Mouse (Mus musculus): ENCODE data around the gene Atp10b. TPM values are rescaled to one million over a fixed set of nuclear protein-coding genes. Genes with fewer than 3 reads are reported as not detected.

Atp10b gene
- polyA plus RNA-seq, 1 experiment from 2014 or later, result 2.1 TPM

DNA sequence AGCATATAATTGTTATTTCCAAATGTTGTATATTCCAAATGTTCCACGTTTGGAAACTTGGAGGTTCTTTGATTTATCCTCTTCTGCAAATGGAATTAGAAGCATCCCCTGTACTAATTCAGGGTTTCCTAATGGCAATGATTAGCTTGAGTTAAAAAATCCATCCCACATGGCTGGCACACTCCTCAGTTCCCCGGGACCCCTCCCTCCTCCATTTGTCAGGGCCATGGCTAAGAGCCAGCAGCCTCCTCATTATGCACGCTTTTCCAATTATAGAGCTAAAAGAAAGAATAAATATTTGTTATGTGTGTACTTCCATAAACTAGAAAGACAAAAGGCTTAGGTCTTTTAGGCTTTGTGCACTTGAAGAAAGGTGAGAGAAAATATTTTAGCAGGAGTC is 53.9 kb downstream of the Atp10b start:
- Histone ChIP-seq H3K4me1 (replicated peaks; ENCODE audit: control insufficient read depth, insufficient read depth) (no peaks in the 10 kb centered on the region), H3K4me3 (ENCODE audit: low read depth, low read length) (no peak overlapping the region), H3K27me3 (ENCODE audit: control insufficient read depth, insufficient read depth, low read length) (no peaks in the 10 kb centered on the region), H3K9ac (ENCODE audit: low read length) (no peak overlapping the region), H3K4me2 (replicated peaks; ENCODE audit: low read depth) (no peak overlapping the region), H3K36me3 (ENCODE audit: control insufficient read depth, insufficient read depth, low read length) (no peaks in the 10 kb centered on the region), H3K9me3 (ENCODE audit: control insufficient read depth, low read length) (no peaks in the 10 kb centered on the region), H3K27ac (replicated peaks) (no peak overlapping the region)
- ATAC-seq (ENCODE audit: low FRiP score, low TSS enrichment) (no peak), DNase-seq (ENCODE audit: low spot score) (no peak)
- TF ChIP-seq EP300 (optimal IDR thresholded peaks at IDR 0.05), result no peak
- no peak for TF ChIP-seq CTCF (IDR thresholded peaks at IDR 0.05; ENCODE audit: low read depth)
- 59% methylated on average over 3 of the region's 3 CpGs for WGBS

DNA sequence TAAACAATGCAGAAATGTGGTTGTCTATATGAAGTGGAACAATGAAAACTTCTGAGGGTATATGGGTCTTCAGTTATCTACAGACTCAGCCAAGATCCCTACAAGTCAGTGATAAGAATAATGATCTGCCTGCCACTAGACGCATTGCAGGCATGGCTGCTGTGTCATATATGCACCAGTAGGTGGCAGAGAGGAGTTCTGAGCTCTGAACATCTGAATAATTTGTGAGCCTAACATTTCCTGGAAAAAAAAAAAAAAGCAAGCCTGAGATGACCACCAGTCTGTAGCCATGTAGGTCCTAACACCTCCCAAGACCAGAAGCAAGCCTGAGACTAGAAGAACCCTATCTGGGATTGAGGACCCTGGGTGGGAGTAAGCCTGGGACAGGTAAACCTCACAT is 63.5 kb downstream of the Atp10b start:
- TF ChIP-seq CTCF (IDR thresholded peaks at IDR 0.05; ENCODE audit: low read depth), result peak; percentile 71
- no peak for TF ChIP-seq EP300 (optimal IDR thresholded peaks at IDR 0.05)
- DNase-seq (ENCODE audit: low spot score), result no peak
- WGBS, result 19% methylated on average over 1 of the region's 1 CpGs

DNA sequence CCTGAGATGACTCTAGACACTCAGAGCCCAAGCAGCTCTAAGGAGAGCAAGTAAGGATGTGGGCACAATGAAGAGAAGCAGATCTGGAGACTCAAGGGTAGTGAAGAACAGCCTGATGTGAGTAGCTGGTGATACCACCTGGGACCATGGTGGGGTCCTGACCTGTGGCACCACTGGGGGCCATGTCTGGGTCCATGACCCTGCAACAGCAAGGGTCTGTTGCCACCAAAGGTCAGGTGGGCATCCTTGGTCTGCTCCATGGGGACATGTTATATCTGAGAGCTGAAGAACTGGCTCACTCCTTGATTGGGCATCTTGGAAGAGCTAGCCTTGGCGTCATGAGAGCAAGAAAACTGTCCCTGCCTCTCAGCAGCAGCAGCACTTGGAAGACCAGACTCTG is 64.1 kb downstream of the Atp10b start:
- DNase-seq (ENCODE audit: low spot score) (no peak), ATAC-seq (ENCODE audit: low FRiP score, low TSS enrichment) (no peak)
- 80% methylated on average over 1 of the region's 1 CpGs for WGBS

More for the DNA sequence above, 63.5 kb downstream of the Atp10b start:
- Histone ChIP-seq H3K4me1 (replicated peaks; ENCODE audit: control insufficient read depth, insufficient read depth) (no peaks in the 10 kb centered on the region), H3K36me3 (ENCODE audit: control insufficient read depth, insufficient read depth, low read length) (no peaks in the 10 kb centered on the region), H3K9ac (ENCODE audit: low read length) (no peak overlapping the region), H3K4me2 (replicated peaks; ENCODE audit: low read depth) (no peak overlapping the region), H3K9me3 (ENCODE audit: control insufficient read depth, low read length) (no peaks in the 10 kb centered on the region), H3K27me3 (ENCODE audit: control insufficient read depth, insufficient read depth, low read length) (no peaks in the 10 kb centered on the region), H3K27ac (replicated peaks) (no peak overlapping the region), H3K4me3 (ENCODE audit: low read depth, low read length) (no peak overlapping the region)
- ATAC-seq (ENCODE audit: low FRiP score, low TSS enrichment), result no peak

DNA sequence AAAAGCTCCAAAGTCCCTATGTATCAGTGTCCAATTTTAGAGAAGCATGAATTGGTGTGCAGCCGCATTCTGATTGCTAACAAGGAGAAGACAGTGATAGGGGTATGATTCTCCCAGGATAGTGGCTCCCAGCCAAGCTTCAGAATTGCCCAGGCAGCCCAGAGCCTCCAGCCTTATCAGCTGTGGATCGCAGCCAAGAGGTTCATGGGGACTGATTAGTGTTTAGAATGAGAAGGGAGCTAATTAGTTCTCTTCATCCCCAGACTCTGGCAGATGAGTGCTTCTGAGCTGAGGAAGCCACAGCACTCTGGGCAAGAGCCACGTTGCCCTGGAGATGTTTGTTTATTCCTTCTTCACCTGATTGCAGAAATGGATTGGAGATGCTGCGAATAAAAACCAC is 67.3 kb downstream of the Atp10b start:
- DNase-seq (ENCODE audit: low spot score), result no peak
- no peak overlapping the region for H3K4me3 ChIP-seq (ENCODE audit: low read depth, low read length)
- no peaks in the 10 kb centered on the region for H3K9me3 ChIP-seq (ENCODE audit: control insufficient read depth, low read length)
- ATAC-seq (ENCODE audit: low FRiP score, low TSS enrichment), result 0 out of 2 replicates have a peak, but pooled peaks have one; percentile 26
- no peaks in the 10 kb centered on the region for H3K27me3 ChIP-seq (ENCODE audit: control insufficient read depth, insufficient read depth, low read length)
- H3K36me3 ChIP-seq (ENCODE audit: control insufficient read depth, insufficient read depth, low read length), result no peaks in the 10 kb centered on the region
- no peak for TF ChIP-seq CTCF (IDR thresholded peaks at IDR 0.05; ENCODE audit: low read depth)
- no peak for TF ChIP-seq EP300 (optimal IDR thresholded peaks at IDR 0.05)
- no peaks in the 10 kb centered on the region for H3K4me1 ChIP-seq (replicated peaks; ENCODE audit: control insufficient read depth, insufficient read depth)
- H3K27ac ChIP-seq (replicated peaks), result no peak overlapping the region
- no peak overlapping the region for H3K4me2 ChIP-seq (replicated peaks; ENCODE audit: low read depth)
- WGBS, result 37% methylated on average over 4 of the region's 4 CpGs
- H3K9ac ChIP-seq (ENCODE audit: low read length), result no peak overlapping the region

More for the DNA sequence above, 64.1 kb downstream of the Atp10b start:
- TF ChIP-seq CTCF (IDR thresholded peaks at IDR 0.05; ENCODE audit: low read depth) (no peak), EP300 (optimal IDR thresholded peaks at IDR 0.05) (no peak)
- Histone ChIP-seq H3K4me1 (replicated peaks; ENCODE audit: control insufficient read depth, insufficient read depth) (no peaks in the 10 kb centered on the region), H3K4me2 (replicated peaks; ENCODE audit: low read depth) (no peak overlapping the region), H3K27ac (replicated peaks) (no peak overlapping the region), H3K36me3 (ENCODE audit: control insufficient read depth, insufficient read depth, low read length) (no peaks in the 10 kb centered on the region), H3K4me3 (ENCODE audit: low read depth, low read length) (no peak overlapping the region), H3K9me3 (ENCODE audit: control insufficient read depth, low read length) (no peaks in the 10 kb centered on the region), H3K9ac (ENCODE audit: low read length) (no peak overlapping the region), H3K27me3 (ENCODE audit: control insufficient read depth, insufficient read depth, low read length) (no peaks in the 10 kb centered on the region)

DNA sequence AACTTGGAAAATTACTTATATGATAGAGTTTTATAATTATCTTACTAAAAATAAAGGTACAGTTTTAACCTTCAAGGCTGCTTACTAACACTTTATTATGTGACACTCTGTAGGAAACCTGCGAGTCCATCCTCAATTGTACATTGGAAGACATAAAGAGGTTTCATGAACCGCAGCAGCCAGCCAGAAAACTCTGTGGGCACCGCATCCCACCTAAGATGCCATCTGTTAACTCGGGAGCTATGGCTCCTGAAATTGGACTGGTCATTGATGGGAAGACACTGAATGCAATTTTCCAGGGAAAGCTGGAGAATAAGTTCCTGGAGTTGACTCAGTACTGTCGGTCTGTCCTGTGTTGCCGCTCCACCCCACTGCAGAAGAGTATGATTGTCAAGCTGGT is 80.6 kb downstream of the Atp10b start:
- Histone ChIP-seq H3K4me3 (ENCODE audit: low read depth, low read length) (no peak overlapping the region), H3K9ac (ENCODE audit: low read length) (no peak overlapping the region), H3K4me2 (replicated peaks; ENCODE audit: low read depth) (no peak overlapping the region), H3K4me1 (replicated peaks; ENCODE audit: control insufficient read depth, insufficient read depth) (no peaks in the 10 kb centered on the region), H3K36me3 (ENCODE audit: control insufficient read depth, insufficient read depth, low read length) (no peaks in the 10 kb centered on the region), H3K9me3 (ENCODE audit: control insufficient read depth, low read length) (no peaks in the 10 kb centered on the region), H3K27ac (replicated peaks) (no peak overlapping the region), H3K27me3 (ENCODE audit: control insufficient read depth, insufficient read depth, low read length) (no peaks in the 10 kb centered on the region)
- DNase-seq (ENCODE audit: low spot score) (no peak), ATAC-seq (ENCODE audit: low FRiP score, low TSS enrichment) (no peak)
- no peak for TF ChIP-seq EP300 (optimal IDR thresholded peaks at IDR 0.05)
- TF ChIP-seq CTCF (IDR thresholded peaks at IDR 0.05; ENCODE audit: low read depth), result no peak
- 92% methylated on average over 6 of the region's 6 CpGs for WGBS

DNA sequence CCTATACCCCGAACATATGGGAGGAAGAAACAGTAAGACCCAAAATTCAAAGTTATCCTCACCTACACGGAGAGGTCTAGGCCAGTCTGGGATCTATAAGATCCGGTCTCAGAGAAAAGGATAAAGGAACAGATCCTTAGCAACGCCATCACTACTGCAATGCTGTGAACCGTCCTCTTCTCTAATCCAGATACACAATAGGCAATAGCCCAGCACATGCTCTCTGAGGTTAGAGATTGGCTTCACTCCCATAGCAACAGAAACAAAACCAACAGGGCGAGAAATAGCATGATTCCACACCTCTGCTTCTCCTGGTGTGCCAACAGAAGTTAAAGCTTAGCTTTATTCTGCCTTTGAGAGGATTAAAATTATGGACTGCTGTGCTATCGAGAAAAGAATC is 82.4 kb downstream of the Atp10b start:
- Histone ChIP-seq H3K27me3 (ENCODE audit: control insufficient read depth, insufficient read depth, low read length) (no peaks in the 10 kb centered on the region), H3K4me1 (replicated peaks; ENCODE audit: control insufficient read depth, insufficient read depth) (no peaks in the 10 kb centered on the region), H3K27ac (replicated peaks) (no peak overlapping the region), H3K4me2 (replicated peaks; ENCODE audit: low read depth) (no peak overlapping the region), H3K4me3 (ENCODE audit: low read depth, low read length) (no peak overlapping the region), H3K9me3 (ENCODE audit: control insufficient read depth, low read length) (no peaks in the 10 kb centered on the region), H3K36me3 (ENCODE audit: control insufficient read depth, insufficient read depth, low read length) (no peaks in the 10 kb centered on the region), H3K9ac (ENCODE audit: low read length) (no peak overlapping the region)
- DNase-seq (ENCODE audit: low spot score) (no peak), ATAC-seq (ENCODE audit: low FRiP score, low TSS enrichment) (no peak)
- TF ChIP-seq EP300 (optimal IDR thresholded peaks at IDR 0.05) (no peak), CTCF (IDR thresholded peaks at IDR 0.05; ENCODE audit: low read depth) (no peak)
- 69% methylated on average over 7 of the region's 7 CpGs for WGBS

All from stomach, postnatal 0 days (tissue).